Mouse (Mus musculus): ENCODE results near the gene Tshz2. TPM values are rescaled to one million over a fixed set of nuclear protein-coding genes. Genes with fewer than 3 reads are reported as not detected.
"Not testable (repeated sequence)": the region's sequence is repeated elsewhere in the genome, so short reads cannot be mapped to it uniquely, and the experiment has no call there.

The Tshz2 gene
- polyA plus RNA-seq, 1 experiment = 6.2 TPM

DNA sequence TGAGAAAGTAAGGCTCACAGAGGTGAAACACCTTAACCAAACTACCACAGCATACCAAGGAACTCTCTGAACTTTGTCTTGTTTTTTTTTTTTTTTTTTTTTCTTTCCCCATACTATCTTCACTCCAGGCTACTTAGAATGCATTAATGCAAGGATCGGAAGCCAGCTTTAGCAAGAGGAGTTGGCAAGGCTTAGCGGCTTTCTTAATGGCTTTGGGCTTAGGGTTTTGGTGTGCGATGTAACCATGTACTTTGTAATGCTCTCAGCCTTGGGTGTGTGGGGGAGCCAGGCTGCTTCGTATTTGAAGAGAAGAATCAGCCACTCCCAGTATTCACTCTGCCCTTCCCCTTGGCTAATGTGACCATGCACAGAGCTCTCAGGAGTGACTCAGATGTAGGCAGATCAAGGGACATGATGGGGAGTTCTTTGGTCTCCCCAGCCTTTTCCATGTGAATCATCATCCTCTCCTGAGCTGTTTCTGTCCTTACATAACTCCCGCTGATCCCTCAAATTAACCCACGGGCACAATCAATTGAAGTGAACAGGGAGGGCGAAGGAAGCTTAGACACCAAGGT, 204.3 kb downstream of the Tshz2 start:
- DNase-seq = no peak
- TF ChIP-seq POLR2A (IDR thresholded peaks at IDR 0.05; ENCODE audit: borderline replicate concordance, extremely low read depth, low read depth, low read length) (no peak), CTCF (IDR thresholded peaks at IDR 0.05; ENCODE audit: insufficient read depth, low read length) (no peak)
- Histone ChIP-seq H3K4me1 (ENCODE audit: control insufficient read depth, insufficient read depth, low read length) (no peaks in the 10 kb centered on the region), H3K4me3 (replicated peaks; ENCODE audit: extremely low read depth, low read depth, low read length) (no peak overlapping the region)
- WGBS = 79% methylated on average over 7 of the region's 7 CpGs

DNA sequence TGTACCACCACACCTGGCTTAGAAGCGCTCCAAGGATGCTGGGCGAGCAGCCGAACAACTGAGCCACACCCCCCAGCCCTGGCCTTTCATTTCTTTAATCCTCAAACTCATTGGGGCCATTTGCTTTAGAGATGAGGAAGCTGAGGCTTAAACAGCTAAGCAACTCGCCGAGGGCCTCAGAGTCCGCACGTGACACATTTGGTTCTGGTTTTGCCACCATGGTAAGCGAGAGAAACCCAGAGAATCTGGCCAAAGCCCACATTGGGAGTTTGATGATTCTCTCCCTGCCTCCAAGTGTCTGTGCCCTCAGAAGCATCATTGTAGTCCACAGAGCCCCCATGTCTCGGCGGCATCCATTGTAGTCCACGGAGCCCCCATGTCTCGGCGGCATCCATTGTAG, 205.7 kb downstream of the Tshz2 start:
- WGBS = 95% methylated on average over 13 of the region's 13 CpGs
- Histone ChIP-seq H3K4me3 (replicated peaks; ENCODE audit: extremely low read depth, low read depth, low read length) (no peak overlapping the region), H3K4me1 (ENCODE audit: control insufficient read depth, insufficient read depth, low read length) (no peaks in the 10 kb centered on the region)
- TF ChIP-seq POLR2A (IDR thresholded peaks at IDR 0.05; ENCODE audit: borderline replicate concordance, extremely low read depth, low read depth, low read length) (no peak), CTCF (IDR thresholded peaks at IDR 0.05; ENCODE audit: insufficient read depth, low read length) (no peak)
- no peak for DNase-seq

DNA sequence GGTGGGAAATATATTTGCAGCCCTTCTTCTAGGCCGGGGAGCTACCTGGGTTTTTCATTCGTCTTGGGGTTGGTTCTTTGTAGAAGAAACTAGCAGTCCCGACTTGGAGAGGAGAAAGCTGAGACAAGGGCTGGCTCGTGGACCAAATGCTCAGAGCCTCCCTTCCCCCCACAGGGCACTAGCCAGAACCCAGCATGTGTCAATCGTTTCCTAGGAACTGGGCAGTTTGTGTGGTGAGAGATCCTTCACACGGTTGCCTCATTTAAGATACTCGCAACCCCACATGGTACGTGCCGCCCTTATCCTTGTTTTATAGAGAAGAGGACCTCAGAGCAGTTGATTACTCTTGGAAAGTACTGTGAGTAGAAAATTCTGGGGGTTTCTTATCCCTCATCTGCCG, 208.6 kb downstream of the Tshz2 start:
- H3K4me1 ChIP-seq (ENCODE audit: control insufficient read depth, insufficient read depth, low read length) = no peaks in the 10 kb centered on the region
- TF ChIP-seq CTCF (IDR thresholded peaks at IDR 0.05; ENCODE audit: insufficient read depth, low read length) = no peak
- no peak for TF ChIP-seq POLR2A (IDR thresholded peaks at IDR 0.05; ENCODE audit: borderline replicate concordance, extremely low read depth, low read depth, low read length)
- no peak for DNase-seq
- no peak overlapping the region for H3K4me3 ChIP-seq (replicated peaks; ENCODE audit: extremely low read depth, low read depth, low read length)
- 73% methylated on average over 10 of the region's 10 CpGs for WGBS

DNA sequence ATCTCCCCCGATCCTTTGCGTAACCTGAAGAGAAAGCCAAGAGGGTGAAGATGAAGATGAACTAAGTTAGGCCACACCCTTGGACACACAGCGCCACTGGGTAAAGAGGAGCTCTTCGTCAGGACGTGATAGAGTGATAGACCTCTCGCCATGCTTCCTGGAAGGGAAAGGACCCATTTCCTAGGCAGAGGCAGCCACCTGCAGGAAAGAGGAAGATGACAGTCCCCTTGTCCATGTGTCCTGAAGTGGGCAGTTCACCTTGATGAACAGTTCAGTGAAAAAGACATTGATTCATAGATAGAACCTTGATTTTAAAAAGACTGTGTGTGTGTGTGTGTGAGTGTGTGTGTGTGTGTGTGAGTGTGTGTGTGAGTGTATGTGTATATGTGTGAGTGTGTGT, 209.7 kb downstream of the Tshz2 start:
- TF ChIP-seq POLR2A (IDR thresholded peaks at IDR 0.05; ENCODE audit: borderline replicate concordance, extremely low read depth, low read depth, low read length) (no peak), CTCF (IDR thresholded peaks at IDR 0.05; ENCODE audit: insufficient read depth, low read length) (peak; percentile 43; the same call in 1 of the 2 replicates)
- Histone ChIP-seq H3K4me3 (replicated peaks; ENCODE audit: extremely low read depth, low read depth, low read length) (no peak overlapping the region), H3K4me1 (ENCODE audit: control insufficient read depth, insufficient read depth, low read length) (no peaks in the 10 kb centered on the region)
- no peak for DNase-seq
- WGBS = 60% methylated on average over 6 of the region's 6 CpGs

DNA sequence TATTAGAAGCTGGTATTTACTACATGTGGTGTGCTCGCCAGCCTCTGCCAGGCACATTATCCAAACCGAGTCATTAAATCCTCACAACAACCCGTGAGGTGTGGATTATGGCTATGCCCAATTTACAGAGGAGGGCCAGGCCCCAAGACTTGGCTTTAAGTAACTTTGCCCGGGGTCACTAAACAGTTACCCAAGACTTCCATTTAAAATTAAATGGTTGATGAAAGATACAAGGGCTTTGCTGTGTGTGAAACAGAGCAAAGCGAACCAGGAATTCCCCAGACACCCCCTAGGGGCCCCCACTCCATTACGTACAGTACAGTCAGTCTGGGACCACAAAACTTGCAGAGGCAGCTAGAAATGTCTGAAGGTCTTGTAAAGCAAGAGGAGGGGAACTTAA, 210.7 kb downstream of the Tshz2 start:
- 79% methylated on average over 6 of the region's 6 CpGs for WGBS
- TF ChIP-seq CTCF (IDR thresholded peaks at IDR 0.05; ENCODE audit: insufficient read depth, low read length) (no peak), POLR2A (IDR thresholded peaks at IDR 0.05; ENCODE audit: borderline replicate concordance, extremely low read depth, low read depth, low read length) (no peak)
- no peaks in the 10 kb centered on the region for H3K4me1 ChIP-seq (ENCODE audit: control insufficient read depth, insufficient read depth, low read length)
- no peak for DNase-seq
- no peak overlapping the region for H3K4me3 ChIP-seq (replicated peaks; ENCODE audit: extremely low read depth, low read depth, low read length)

DNA sequence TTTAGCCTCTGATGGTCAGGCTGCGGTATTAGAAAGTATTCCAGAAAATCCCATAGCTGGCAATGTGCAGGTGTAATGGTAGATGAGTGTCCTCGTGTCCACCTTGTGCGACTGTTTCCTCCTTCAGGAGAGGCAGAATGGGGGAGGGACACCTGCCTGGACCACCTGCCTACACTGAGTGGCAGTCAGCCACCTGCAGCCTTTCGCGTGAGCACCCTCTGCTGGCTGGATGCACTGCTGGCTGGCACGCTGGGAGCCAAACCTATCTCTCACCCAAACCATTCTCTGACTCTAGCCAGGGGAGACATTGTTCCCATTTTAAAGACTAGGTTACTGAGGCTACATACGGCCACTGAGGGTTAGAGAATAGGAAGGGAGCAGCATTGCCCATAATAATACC, 216.3 kb downstream of the Tshz2 start:
- Histone ChIP-seq H3K4me3 (replicated peaks; ENCODE audit: extremely low read depth, low read depth, low read length) (no peak overlapping the region), H3K4me1 (ENCODE audit: control insufficient read depth, insufficient read depth, low read length) (no peaks in the 10 kb centered on the region)
- TF ChIP-seq CTCF (IDR thresholded peaks at IDR 0.05; ENCODE audit: insufficient read depth, low read length) (peak; percentile 66), POLR2A (IDR thresholded peaks at IDR 0.05; ENCODE audit: borderline replicate concordance, extremely low read depth, low read depth, low read length) (no peak)
- peak; percentile 43 for DNase-seq
- WGBS = 45% methylated on average over 7 of the region's 7 CpGs

DNA sequence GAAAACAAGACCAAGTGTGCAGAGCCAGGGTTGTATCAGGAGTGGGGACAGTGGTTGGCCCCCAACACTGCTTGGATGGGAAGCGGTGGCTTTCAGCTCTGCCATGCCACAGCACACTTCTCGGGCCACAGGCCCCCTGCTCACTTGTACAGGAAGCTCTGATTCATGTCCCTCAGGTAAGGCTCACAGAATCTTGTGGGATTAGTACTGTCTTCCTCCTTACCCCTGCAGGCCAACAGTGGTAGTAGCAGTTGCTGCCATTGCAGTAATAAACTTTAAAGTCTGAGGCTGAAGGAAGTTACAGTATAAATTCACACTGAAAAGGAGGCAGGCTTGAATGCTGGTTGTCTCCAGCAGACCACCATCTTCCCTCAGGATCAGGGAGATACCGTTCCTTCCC, 216.7 kb downstream of the Tshz2 start:
- 89% methylated on average over 3 of the region's 3 CpGs for WGBS

DNA sequence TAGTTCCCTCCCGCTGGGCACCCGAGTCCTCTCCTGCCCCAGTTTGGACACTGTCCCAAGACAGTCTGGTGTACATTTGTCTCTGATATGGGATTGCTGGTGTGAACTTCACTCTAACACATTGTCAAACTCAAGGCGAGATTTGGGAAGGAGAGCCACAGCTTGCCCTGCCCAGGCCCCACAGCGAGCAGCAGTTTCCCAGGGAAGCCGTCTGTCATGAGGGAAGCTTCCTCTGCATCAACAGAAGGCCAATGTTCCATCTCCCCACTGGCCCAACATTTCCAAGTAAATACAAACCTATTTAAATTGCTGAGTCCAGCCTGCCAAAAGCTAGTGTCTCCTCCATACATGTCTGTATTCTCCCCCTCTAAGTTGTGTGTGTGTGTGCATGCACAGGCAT, 218.8 kb downstream of the Tshz2 start:
- 65% methylated on average over 5 of the region's 5 CpGs for WGBS

More for the DNA sequence above, 216.7 kb downstream of the Tshz2 start:
- DNase-seq = no peak
- H3K4me3 ChIP-seq (replicated peaks; ENCODE audit: extremely low read depth, low read depth, low read length) = no peak overlapping the region
- no peak for TF ChIP-seq CTCF (IDR thresholded peaks at IDR 0.05; ENCODE audit: insufficient read depth, low read length)
- TF ChIP-seq POLR2A (IDR thresholded peaks at IDR 0.05; ENCODE audit: borderline replicate concordance, extremely low read depth, low read depth, low read length) = no peak
- H3K4me1 ChIP-seq (ENCODE audit: control insufficient read depth, insufficient read depth, low read length) = no peaks in the 10 kb centered on the region

DNA sequence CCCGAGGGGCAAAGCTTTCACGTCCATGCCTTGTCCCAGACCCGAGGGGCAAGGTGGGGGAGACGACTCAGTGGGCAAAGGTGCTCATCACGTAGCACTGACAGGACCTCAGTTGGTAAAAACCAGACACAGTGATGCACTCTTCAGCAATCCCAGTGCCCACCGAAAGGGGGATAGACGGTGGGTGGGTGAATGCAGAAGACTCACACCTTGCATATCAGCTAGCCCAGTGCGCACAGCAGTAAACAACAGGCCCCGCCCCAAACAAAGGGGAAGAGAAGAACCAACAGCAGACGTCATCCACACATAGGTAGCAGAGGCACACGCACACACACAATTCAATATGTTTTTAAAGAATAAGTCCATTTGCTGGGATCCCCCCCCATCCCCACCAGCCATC, 221.7 kb downstream of the Tshz2 start:
- TF ChIP-seq POLR2A (IDR thresholded peaks at IDR 0.05; ENCODE audit: borderline replicate concordance, extremely low read depth, low read depth, low read length) (no peak), CTCF (IDR thresholded peaks at IDR 0.05; ENCODE audit: insufficient read depth, low read length) (no peak)
- no peaks in the 10 kb centered on the region for H3K4me1 ChIP-seq (ENCODE audit: control insufficient read depth, insufficient read depth, low read length)
- no peak overlapping the region for H3K4me3 ChIP-seq (replicated peaks; ENCODE audit: extremely low read depth, low read depth, low read length)
- no peak for DNase-seq
- 76% methylated on average over 11 of the region's 11 CpGs for WGBS

More for the DNA sequence above, 218.8 kb downstream of the Tshz2 start:
- no peak overlapping the region for H3K4me3 ChIP-seq (replicated peaks; ENCODE audit: extremely low read depth, low read depth, low read length)
- no peak for TF ChIP-seq POLR2A (IDR thresholded peaks at IDR 0.05; ENCODE audit: borderline replicate concordance, extremely low read depth, low read depth, low read length)
- no peak for DNase-seq
- no peaks in the 10 kb centered on the region for H3K4me1 ChIP-seq (ENCODE audit: control insufficient read depth, insufficient read depth, low read length)

DNA sequence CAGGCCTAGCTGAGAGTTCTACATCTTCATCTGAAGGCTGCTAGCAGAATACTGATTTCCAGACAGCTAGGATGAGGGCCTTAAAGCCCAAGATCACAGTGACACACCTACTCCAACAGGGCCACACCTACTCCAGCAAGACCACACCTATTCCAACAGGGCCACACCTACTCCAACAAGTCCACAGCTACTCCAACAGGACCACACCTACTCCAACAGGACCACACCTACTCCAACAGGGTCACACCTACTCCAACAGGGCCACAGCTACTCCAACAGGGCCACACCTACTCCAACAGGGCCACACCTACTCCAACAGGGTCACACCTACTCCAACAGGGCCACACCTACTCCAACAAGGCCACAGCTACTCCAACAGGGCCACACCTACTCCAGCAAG, 224.2 kb downstream of the Tshz2 start:
- DNase-seq; H3K4me1 ChIP-seq (ENCODE audit: control insufficient read depth, insufficient read depth, low read length); H3K4me3 ChIP-seq (replicated peaks; ENCODE audit: extremely low read depth, low read depth, low read length): not testable (repeated sequence)

Measured in lung, adult 2 months (tissue).